Mouse (Mus musculus) G1E (cell line): Measurements from ENCODE around the gene Clba1.

ENCODE experiments used
- CTCF ChIP-seq: IDR thresholded peaks from 2 replicates; pipeline ENCODE4 v1.5.1; 2012; ENCODE audit warnings: low read depth, low read length, inconsistent platforms, mixed read lengths
- GATA1 ChIP-seq: IDR thresholded peaks from 2 replicates; pipeline ENCODE4 v1.6.1; 2012; ENCODE audit warnings: borderline replicate concordance, low read length, inconsistent platforms, mixed read lengths

DNA sequence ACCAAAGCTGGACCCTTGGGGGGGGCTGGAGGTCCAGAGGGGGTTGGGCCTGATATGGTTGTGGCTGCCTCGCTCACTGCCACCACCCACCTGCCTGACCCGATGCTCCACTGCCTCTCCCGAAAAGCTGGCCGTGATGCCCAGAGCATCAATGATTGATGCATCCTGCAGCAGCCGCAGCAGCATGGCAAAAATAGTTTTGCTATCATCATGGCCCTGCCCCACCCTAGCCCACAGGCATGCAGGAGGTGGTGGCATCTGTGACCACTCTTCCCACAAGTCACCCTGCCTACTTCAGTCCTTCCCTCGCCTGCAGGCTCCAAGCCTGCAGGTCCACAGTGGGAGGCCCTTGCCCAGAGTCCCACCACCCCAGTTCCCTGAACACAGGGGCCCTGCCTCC, 2.7 kb upstream of the Clba1 start:
- TF ChIP-seq CTCF (no peak), GATA1 (no peak)
